Mouse (Mus musculus): ENCODE measurements at regions not wholly inside any gene's neighbourhood (a gene's known extent, or its start where the extent isn't known, plus 50 kb on each side); places are given as distances from the start of the nearest gene placed in this dataset.

DNA sequence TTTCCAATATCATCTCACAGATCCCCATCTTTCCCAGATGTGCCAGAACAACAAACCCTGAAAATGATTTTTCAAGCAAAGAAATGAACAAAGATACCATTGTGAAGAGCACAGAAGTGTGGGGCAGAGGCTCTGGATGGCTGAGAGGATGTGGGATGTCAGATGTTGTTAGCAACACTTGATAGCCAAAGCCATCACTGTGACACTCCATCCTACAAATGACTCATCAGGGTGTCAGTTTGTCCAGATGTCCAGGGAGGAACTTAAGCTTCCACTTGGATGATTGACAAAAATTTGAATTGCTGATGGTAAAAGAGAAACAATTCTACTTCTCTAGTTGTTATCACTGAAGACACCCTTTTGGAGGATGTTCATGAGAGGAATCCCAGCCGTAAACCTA is 155.8 kb upstream of the Rad23b start:
- no peak overlapping the region for H3K4me2 ChIP-seq (replicated peaks; ENCODE audit: low read depth, low read length)
- ATAC-seq (ENCODE audit: low FRiP score, low TSS enrichment), result no peak
- WGBS, result 97% methylated on average over 1 of the region's 1 CpGs

DNA sequence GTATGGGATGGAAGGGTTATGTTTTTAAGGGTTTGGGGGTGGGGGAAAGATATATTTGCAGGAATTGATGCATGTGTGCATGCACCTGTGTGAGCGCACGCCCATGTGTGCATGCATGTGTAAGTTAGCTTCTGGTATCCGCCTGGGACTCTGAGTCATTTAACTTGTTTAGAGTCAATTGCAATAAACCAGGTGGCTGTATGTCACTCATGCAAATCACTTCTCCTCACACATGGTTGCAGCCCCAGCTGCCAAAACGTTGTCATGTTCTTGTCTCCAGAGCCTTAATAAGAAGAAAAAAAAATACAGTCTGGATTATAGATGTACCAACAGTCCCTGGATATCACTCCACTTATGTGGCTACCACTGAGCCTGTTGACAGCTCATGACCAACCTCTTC is 155.3 kb upstream of the Rad23b start:
- 84% methylated on average over 4 of the region's 4 CpGs for WGBS
- Histone ChIP-seq H3K27me3 (ENCODE audit: insufficient read depth, low read length) (no peaks in the 10 kb centered on the region), H3K4me3 (ENCODE audit: low read length) (no peak overlapping the region), H3K9me3 (ENCODE audit: low read length) (no peaks in the 10 kb centered on the region), H3K4me1 (ENCODE audit: insufficient read depth, low read length) (no peaks in the 10 kb centered on the region), H3K36me3 (ENCODE audit: insufficient read depth, low read length) (no peaks in the 10 kb centered on the region), H3K9ac (replicated peaks; ENCODE audit: low read length) (no peak overlapping the region), H3K27ac (ENCODE audit: low read length) (no peak overlapping the region), H3K4me2 (replicated peaks; ENCODE audit: low read depth, low read length) (no peak overlapping the region)
- ATAC-seq (ENCODE audit: low FRiP score, low TSS enrichment), result no peak

More for the DNA sequence above, 155.8 kb upstream of the Rad23b start:
- Histone ChIP-seq H3K36me3 (ENCODE audit: insufficient read depth, low read length) (no peaks in the 10 kb centered on the region), H3K4me1 (ENCODE audit: insufficient read depth, low read length) (no peaks in the 10 kb centered on the region), H3K4me3 (ENCODE audit: low read length) (no peak overlapping the region), H3K27me3 (ENCODE audit: insufficient read depth, low read length) (no peaks in the 10 kb centered on the region), H3K27ac (ENCODE audit: low read length) (no peak overlapping the region), H3K9me3 (ENCODE audit: low read length) (no peaks in the 10 kb centered on the region), H3K9ac (replicated peaks; ENCODE audit: low read length) (no peak overlapping the region)

DNA sequence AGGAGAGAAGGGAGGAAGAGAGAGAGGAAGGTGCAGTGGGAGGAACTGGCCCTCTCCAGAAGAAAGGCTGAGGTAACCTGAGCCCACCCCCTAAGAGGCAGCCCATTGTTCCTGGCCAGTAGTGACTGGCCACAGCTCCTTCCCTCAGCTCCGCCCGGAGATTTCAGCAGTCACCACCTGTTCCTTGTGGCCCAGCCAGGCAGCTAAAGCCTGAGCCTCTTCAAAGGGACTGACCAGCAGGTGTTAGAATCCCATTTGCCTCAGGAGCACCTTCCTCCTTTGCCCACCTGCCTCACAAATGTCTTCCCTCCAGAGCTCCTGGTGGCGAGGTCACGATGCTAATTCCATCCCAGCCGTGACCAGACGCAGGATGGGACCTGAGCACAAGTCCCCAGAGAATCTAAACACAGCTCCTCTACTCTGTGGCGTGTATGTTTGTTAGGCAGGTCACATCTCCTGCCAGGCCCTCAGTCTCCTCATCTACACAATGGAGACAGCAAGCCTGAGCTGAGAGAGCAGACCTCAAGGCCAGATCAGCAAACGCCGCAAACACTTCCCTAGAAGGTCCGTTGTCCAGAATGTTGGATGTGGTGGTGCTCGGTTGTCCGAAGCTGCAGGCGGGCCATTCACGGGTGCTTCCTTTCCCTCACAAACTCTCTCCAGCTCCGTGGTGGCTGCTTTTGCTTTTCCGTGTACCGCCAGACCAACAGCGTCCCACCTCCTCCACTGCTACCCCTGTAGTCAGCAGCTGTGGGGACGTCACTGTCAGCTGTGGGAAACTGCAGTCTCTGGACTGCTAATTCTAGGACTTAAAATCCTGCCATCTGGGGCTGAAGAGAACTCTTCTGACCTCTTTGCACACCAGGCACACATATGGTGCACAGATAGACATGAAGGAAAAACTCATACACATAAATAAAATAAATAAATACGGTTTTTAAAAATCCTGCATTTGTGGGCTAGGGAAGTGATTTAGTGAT is 145.8 kb upstream of the Rad23b start:
- ATAC-seq (ENCODE audit: low FRiP score, low TSS enrichment), result peak; percentile 50; the same call in 1 of the 2 replicates
- Histone ChIP-seq H3K4me1 (ENCODE audit: insufficient read depth, low read length) (peaks cover 12% of the 10 kb centered on the region), H3K27ac (ENCODE audit: low read length) (no peak overlapping the region), H3K9me3 (ENCODE audit: low read length) (no peaks in the 10 kb centered on the region), H3K27me3 (ENCODE audit: insufficient read depth, low read length) (no peaks in the 10 kb centered on the region), H3K9ac (replicated peaks; ENCODE audit: low read length) (no peak overlapping the region), H3K4me3 (ENCODE audit: low read length) (no peak overlapping the region), H3K4me2 (replicated peaks; ENCODE audit: low read depth, low read length) (no peak overlapping the region), H3K36me3 (ENCODE audit: insufficient read depth, low read length) (no peaks in the 10 kb centered on the region)
- WGBS, result 53% methylated on average over 20 of the region's 20 CpGs

DNA sequence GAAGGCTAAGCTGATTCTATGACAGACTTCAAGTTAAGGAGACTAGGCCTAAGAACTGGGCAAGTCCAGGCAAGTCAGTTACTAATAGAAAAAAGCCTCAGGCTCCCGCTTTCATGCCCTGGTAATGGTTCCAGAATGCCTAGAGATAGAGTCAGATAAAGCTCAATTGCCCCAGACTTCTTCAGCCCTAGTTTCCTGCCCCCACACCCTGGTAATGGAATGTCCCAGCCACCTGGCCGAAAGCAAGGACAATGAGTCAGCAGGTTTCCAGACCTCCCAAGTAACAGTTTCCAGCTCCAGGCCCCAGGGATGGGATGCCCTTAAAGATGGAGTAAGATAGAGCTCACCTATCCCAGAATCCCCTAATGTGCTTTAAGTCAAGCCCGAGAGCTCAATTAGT is 143.6 kb upstream of the Rad23b start:
- Histone ChIP-seq H3K4me2 (replicated peaks; ENCODE audit: low read depth, low read length) (no peak overlapping the region), H3K9me3 (ENCODE audit: low read length) (no peaks in the 10 kb centered on the region), H3K9ac (replicated peaks; ENCODE audit: low read length) (no peak overlapping the region), H3K4me1 (ENCODE audit: insufficient read depth, low read length) (peaks cover 12% of the 10 kb centered on the region), H3K27ac (ENCODE audit: low read length) (no peak overlapping the region), H3K4me3 (ENCODE audit: low read length) (no peak overlapping the region), H3K36me3 (ENCODE audit: insufficient read depth, low read length) (no peaks in the 10 kb centered on the region), H3K27me3 (ENCODE audit: insufficient read depth, low read length) (no peaks in the 10 kb centered on the region)
- 75% methylated on average over 3 of the region's 3 CpGs for WGBS
- ATAC-seq (ENCODE audit: low FRiP score, low TSS enrichment), result no peak

DNA sequence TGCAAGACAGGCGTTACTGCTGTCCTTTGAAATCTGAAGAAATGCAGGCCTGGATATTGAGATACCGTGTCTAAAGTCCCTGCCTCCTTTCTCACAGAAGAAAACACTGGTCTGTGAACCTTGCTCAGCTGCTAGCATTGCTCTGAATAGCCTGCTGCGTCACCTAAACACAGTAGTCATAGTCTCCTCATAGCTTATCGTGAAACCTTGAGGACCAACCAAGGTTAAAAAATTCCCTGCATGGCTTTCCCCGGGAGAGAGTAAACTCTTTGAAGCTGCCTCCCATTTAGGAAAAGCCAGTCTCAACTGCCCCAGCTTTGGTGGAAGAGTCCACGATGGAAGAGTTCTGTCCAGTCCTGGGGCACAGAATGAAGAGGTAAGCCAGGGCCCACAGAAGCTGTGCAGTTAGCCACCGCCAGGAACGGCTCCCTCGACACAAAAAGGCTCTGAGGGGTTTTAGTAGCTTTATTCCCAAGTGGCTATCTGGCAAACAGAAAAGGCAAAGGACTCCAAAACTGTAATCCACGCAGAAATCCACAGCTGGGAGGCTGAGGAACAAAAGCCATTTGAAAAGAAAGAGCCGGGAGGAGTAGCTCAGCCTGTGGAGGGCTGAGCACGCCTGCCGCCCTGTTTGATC is 142.0 kb upstream of the Rad23b start:
- H3K36me3 ChIP-seq (ENCODE audit: insufficient read depth, low read length), result no peaks in the 10 kb centered on the region
- H3K27me3 ChIP-seq (ENCODE audit: insufficient read depth, low read length), result no peaks in the 10 kb centered on the region
- no peaks in the 10 kb centered on the region for H3K9me3 ChIP-seq (ENCODE audit: low read length)
- peak overlapping the region; percentile 43 for H3K4me2 ChIP-seq (replicated peaks; ENCODE audit: low read depth, low read length)
- H3K9ac ChIP-seq (replicated peaks; ENCODE audit: low read length), result 0 out of 2 replicates have a peak overlapping the region, but pooled peaks have one; percentile 4
- peaks cover 12% of the 10 kb centered on the region for H3K4me1 ChIP-seq (ENCODE audit: insufficient read depth, low read length)
- no peak for ATAC-seq (ENCODE audit: low FRiP score, low TSS enrichment)
- no peak overlapping the region for H3K27ac ChIP-seq (ENCODE audit: low read length)
- WGBS, result 46% methylated on average over 13 of the region's 13 CpGs
- H3K4me3 ChIP-seq (ENCODE audit: low read length), result no peak overlapping the region

DNA sequence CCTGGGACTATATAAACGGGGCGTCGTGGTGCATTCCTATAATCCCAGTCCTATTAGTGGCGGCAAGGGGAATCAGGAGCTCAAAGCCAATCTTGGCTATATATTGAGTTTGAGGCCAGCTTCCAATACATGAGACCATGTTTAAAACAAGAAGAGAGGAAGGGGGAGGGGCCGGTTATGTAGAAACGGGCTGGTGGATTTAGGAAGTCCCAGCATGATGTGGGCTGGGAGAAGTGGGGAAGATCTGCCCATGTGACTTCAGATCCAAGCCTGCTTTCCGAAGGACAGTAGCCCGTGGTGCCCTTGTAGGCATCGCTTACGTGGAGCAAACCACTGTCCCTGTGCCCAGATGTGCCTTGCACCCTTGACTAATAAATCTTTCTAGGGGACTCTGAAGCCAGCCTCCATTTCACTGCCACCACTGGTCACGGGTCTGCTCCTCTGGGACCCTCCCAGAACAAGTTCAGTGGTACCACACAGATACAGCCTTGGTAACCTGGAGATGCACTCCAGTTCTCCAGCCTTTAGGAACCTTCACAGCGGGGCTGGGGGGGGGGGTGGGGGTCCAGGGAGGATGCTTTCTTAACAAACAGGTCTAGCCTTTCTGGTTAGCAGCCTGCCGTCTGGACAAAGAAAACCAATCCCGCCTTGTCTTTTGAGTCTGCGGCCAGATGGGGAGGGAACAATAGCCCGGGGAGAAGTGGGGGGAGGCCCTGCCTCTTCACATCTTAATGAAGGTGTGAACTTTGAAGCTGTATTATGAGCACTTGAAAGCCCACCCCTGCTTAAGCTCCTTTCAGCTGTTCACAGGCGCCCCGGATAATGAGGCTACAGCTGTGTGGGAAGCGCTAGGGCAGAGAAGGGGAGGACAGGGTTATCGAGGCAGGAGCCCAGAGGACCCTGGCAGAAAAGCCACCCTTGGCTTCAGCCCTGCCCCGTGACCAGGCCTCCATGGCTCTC is 141.2 kb upstream of the Rad23b start:
- peak overlapping the region; percentile 43 for H3K4me2 ChIP-seq (replicated peaks; ENCODE audit: low read depth, low read length)
- ATAC-seq (ENCODE audit: low FRiP score, low TSS enrichment), result peak; percentile 73

DNA sequence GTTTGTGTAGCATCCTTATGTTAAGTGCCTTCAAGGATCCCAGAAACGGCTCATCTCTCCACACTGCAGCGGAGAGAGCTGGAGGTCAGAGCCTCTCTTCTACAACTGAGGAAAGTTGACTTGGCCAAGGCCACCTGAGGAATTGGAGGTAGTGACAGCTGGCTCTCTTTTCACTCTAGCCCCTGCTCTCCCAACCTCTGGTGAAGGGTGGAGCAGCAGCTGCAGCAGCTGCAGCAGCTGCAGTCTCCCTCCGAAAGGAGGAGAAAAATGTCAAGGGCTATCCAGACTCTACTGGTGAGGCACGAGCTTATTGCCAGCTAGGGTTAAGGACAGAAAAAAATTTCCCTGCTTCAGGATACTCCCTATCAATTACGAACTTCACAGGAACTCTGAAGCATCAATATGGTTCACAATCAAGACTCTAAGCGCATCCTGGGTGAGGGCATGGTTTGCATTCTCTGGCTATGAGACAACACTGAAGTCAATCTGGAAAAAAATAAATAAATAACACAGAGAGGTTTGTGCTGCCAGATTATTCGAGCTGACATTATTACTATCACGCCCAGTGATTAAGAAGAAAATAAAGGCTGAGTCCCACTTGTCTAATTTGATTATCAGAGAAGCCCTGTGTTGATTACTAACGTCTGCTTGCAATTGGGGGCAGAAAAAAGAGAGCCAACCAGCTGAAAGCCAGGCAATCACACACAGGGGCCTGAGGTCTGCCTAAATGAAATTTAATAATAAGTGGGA is 134.2 kb upstream of the Rad23b start:
- no peak overlapping the region for H3K9ac ChIP-seq (replicated peaks; ENCODE audit: low read length)
- 57% methylated on average over 9 of the region's 9 CpGs for WGBS
- no peaks in the 10 kb centered on the region for H3K9me3 ChIP-seq (ENCODE audit: low read length)
- H3K27ac ChIP-seq (ENCODE audit: low read length), result no peak overlapping the region
- H3K4me2 ChIP-seq (replicated peaks; ENCODE audit: low read depth, low read length), result no peak overlapping the region
- H3K4me3 ChIP-seq (ENCODE audit: low read length), result no peak overlapping the region
- H3K4me1 ChIP-seq (ENCODE audit: insufficient read depth, low read length), result no peaks in the 10 kb centered on the region
- ATAC-seq (ENCODE audit: low FRiP score, low TSS enrichment), result no peak
- H3K36me3 ChIP-seq (ENCODE audit: insufficient read depth, low read length), result no peaks in the 10 kb centered on the region
- no peaks in the 10 kb centered on the region for H3K27me3 ChIP-seq (ENCODE audit: insufficient read depth, low read length)

More for the DNA sequence above, 141.2 kb upstream of the Rad23b start:
- Histone ChIP-seq H3K4me1 (ENCODE audit: insufficient read depth, low read length) (peaks cover 12% of the 10 kb centered on the region), H3K27me3 (ENCODE audit: insufficient read depth, low read length) (no peaks in the 10 kb centered on the region), H3K9ac (replicated peaks; ENCODE audit: low read length) (0 out of 2 replicates have a peak overlapping the region, but pooled peaks have one; percentile 4), H3K27ac (ENCODE audit: low read length) (no peak overlapping the region), H3K4me3 (ENCODE audit: low read length) (peak overlapping the region; percentile 5; the same call in 1 of the 2 replicates), H3K36me3 (ENCODE audit: insufficient read depth, low read length) (no peaks in the 10 kb centered on the region), H3K9me3 (ENCODE audit: low read length) (no peaks in the 10 kb centered on the region)
- 10% methylated on average over 21 of the region's 21 CpGs for WGBS

DNA sequence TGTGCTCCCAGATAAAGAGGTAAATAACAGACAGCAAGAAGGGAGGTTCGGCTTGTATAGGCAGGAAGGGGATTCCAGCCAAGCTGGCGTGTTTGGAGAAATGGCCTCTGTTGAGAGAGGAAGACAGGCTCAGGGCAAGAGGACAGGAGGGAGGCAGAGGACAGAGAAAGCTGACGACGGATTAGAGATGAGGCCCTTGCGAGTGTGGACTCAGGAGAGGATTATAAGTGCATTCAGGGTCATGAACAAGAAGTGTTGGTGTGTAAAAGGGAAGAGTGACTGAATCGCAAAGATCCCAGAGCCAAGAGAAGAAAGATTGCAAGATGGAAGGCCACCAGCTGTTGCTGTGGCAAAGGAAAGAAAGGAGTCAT is 133.7 kb upstream of the Rad23b start:
- no peaks in the 10 kb centered on the region for H3K9me3 ChIP-seq (ENCODE audit: low read length)
- no peaks in the 10 kb centered on the region for H3K36me3 ChIP-seq (ENCODE audit: insufficient read depth, low read length)
- no peak overlapping the region for H3K4me2 ChIP-seq (replicated peaks; ENCODE audit: low read depth, low read length)
- ATAC-seq (ENCODE audit: low FRiP score, low TSS enrichment), result no peak
- H3K4me3 ChIP-seq (ENCODE audit: low read length), result no peak overlapping the region
- no peak overlapping the region for H3K27ac ChIP-seq (ENCODE audit: low read length)
- H3K27me3 ChIP-seq (ENCODE audit: insufficient read depth, low read length), result no peaks in the 10 kb centered on the region
- no peak overlapping the region for H3K9ac ChIP-seq (replicated peaks; ENCODE audit: low read length)
- WGBS, result 59% methylated on average over 6 of the region's 6 CpGs
- H3K4me1 ChIP-seq (ENCODE audit: insufficient read depth, low read length), result no peaks in the 10 kb centered on the region

DNA sequence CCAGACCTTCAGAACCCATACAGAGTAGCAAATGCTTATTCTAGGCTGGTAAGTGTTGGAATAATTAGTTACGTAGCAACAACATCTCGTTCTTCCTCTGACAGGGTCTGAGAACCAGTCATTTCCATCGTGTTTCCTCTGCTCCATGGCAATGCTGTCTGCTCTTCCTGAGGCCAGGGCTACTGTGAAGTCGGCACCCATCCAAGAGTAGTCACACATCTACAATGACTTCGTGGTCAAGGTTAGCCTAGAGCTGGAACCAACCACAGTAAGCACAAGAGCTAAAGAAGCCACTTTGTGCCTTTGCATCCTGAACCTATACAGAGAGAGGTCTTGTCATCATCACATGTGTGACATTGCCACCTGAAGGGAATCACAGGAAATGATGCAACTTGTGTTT is 124.1 kb upstream of the Rad23b start:
- no peaks in the 10 kb centered on the region for H3K36me3 ChIP-seq (ENCODE audit: insufficient read depth, low read length)
- H3K27me3 ChIP-seq (ENCODE audit: insufficient read depth, low read length), result peaks cover 2% of the 10 kb centered on the region; the same call in 1 of the 2 replicates
- H3K9me3 ChIP-seq (ENCODE audit: low read length), result no peaks in the 10 kb centered on the region
- no peak for ATAC-seq (ENCODE audit: low FRiP score, low TSS enrichment)
- H3K27ac ChIP-seq (ENCODE audit: low read length), result no peak overlapping the region
- H3K4me1 ChIP-seq (ENCODE audit: insufficient read depth, low read length), result 0 out of 2 replicates have a peak, but pooled peaks cover 5% of the 10 kb centered on the region
- H3K9ac ChIP-seq (replicated peaks; ENCODE audit: low read length), result no peak overlapping the region
- no peak overlapping the region for H3K4me3 ChIP-seq (ENCODE audit: low read length)
- 80% methylated on average over 5 of the region's 5 CpGs for WGBS
- no peak overlapping the region for H3K4me2 ChIP-seq (replicated peaks; ENCODE audit: low read depth, low read length)

Measured in kidney, embryonic 16.5 days (tissue).